Mouse (Mus musculus): Measurements from ENCODE around the gene Pgm2l1.

Gene Pgm2l1

GRCm38 (mm10) chr7:100227158-100227875 lies at the start of gene Pgm2l1:
Pgm2l1 (plus strand) TSS chr7:100227394.
- DNase-seq = peak; percentile 97

DNA sequence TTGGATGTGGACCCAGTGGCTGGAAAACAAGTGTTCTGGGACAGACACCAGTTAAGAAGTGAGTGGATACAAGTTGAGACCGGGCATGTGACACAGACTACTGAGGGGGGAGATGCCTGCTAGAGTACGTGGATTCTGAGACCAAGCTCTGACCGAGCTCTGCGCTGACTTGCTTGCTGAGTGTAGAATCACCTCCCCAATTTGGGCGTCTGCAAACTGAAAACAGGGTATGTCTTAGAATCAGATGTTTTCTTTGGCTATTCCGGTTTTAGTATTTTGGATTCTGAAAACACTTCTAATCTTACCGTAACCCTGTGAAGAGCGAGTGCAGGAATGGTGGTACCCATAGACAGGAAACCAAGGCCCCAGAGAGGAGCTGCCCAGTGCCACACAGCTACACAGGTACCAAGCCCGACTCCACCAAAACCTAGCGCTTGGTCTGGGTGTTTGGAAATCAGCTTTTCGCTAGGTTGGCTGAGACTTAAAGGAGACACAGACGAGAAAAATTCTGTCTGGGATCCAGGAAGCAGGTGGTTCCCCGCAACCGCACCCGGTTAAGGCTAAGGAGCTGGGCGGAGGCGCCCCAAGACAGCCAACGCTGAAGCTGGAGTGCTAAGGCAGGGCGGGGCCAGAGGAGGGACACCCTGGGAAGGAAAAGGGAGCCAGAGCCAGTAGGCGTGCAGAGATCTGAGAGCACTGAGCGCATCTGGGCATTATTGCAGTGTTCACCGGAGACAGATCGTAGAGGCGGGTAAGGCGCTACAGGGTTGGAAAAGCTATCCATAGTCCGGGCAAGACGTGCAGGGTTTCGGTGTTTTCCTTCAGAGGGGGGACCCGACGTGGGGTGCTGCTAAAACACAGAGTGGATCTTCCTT lies 48.9 kb upstream of the Pgm2l1 start:
- DNase-seq = peak; percentile 65

- DNase-seq = no peak
Observed at GRCm38 (mm10) chr7:100178891-100179233, 48.3 kb upstream of the Pgm2l1 start.

GRCm38 (mm10) chr7:100179394-100179793 lies 47.8 kb upstream of the Pgm2l1 start:
- DNase-seq = no peak

DNA sequence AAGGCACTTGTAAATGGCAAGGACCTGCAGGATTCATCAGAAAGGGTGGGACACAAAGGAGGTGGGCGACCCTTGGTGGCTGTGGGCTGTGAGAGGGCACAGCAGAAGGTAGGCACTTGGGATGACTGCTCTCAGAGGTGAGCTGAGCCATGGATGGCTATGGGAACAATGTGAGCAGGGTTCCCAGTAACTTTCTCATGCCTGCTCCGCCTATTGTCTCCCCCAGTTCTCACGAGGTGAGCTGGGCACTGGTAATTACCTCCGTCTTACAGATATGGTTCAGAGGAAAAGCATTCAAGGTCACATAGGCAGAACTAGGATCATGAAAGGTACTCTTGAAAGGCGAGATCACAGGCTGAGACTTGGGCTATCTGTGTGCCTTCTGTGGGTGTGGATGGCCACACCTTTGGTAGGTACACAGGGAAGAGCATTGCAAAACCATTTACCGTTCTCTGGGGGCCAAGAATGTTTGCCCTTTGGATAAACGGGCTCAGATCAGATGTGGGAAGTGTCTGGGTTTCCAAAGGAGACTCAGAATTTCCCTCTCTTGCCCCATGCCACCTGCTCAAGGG lies 47.3 kb upstream of the Pgm2l1 start:
- no peak for DNase-seq

- DNase-seq = no peak
Observed at GRCm38 (mm10) chr7:100181176-100181575, 46.0 kb upstream of the Pgm2l1 start.

- no peak for DNase-seq
Observed at GRCm38 (mm10) chr7:100181614-100182013, 45.6 kb upstream of the Pgm2l1 start.

DNA sequence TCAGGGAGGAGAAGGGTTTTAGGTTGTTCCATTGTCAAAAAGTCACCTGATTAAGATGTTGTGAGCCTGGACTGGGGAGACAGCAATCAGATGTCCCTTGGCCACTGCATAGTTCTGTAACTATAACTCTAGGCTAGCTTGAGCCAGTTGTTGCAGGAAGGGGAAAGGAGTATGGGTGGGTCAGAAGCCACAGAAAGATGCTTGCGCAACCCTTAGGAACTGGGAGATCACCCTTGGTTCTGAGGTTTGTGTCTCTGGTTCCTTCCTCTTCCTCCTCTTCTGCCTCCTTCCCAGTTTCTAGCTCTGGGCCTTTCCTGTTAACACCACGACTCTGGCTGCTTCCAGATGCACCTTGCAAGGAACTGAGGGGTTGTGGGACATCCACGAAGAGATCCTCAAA lies 44.8 kb upstream of the Pgm2l1 start:
- DNase-seq = no peak

- peak; percentile 73 for DNase-seq
Observed at GRCm38 (mm10) chr7:100187601-100188000, 39.6 kb upstream of the Pgm2l1 start.

GRCm38 (mm10) chr7:100190167-100190566 lies 37.0 kb upstream of the Pgm2l1 start:
- no peak for DNase-seq

GRCm38 (mm10) chr7:100190778-100191177 lies 36.4 kb upstream of the Pgm2l1 start:
- peak; percentile 84 for DNase-seq

DNA sequence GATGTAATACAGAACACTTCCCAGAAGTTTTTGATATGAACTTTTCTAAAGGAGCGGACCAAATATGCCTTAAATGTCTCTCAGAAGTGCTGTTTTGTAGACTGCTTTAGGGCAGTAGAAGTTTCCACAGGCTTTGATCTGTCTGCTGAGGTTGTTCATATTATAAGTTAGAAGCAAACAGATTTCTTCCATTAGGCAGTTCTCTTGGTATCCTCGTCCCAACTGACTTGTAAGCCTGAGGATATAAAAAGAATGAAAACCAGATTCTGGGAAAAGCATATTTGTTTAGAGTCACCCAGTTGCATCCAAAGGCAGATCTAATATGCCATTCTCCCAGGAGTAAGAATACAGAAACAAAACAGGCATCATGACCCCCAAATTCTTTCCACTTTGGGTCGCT lies 26.0 kb upstream of the Pgm2l1 start:
- DNase-seq = no peak

- DNase-seq = no peak
Observed at GRCm38 (mm10) chr7:100203616-100204015, 23.6 kb upstream of the Pgm2l1 start.

DNA sequence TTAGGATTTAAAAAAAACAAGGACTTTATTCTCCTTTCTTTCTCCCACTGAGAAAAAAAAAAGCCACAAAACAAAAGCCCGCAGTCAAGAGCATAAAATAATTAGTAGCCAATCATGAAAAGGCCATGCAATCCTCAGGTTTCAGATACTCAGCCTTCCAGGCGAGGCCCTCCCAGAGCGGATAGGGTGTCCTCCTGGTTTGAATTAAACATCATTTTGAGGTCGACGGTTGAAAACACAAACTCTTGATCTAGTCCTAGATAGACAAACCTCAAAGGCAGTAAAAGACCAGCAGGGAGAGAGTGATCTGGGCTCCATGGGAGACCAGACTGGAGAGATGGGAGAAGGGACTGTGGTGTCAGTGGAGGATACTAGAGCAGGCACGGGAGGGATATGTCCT lies 22.3 kb upstream of the Pgm2l1 start:
- no peak for DNase-seq

- no peak for DNase-seq
Observed at GRCm38 (mm10) chr7:100206144-100206543, 21.1 kb upstream of the Pgm2l1 start.

- no peak for DNase-seq
Observed at GRCm38 (mm10) chr7:100207886-100208285, 19.3 kb upstream of the Pgm2l1 start.

- DNase-seq = no peak
Observed at GRCm38 (mm10) chr7:100214310-100214709, 12.9 kb upstream of the Pgm2l1 start.

DNA sequence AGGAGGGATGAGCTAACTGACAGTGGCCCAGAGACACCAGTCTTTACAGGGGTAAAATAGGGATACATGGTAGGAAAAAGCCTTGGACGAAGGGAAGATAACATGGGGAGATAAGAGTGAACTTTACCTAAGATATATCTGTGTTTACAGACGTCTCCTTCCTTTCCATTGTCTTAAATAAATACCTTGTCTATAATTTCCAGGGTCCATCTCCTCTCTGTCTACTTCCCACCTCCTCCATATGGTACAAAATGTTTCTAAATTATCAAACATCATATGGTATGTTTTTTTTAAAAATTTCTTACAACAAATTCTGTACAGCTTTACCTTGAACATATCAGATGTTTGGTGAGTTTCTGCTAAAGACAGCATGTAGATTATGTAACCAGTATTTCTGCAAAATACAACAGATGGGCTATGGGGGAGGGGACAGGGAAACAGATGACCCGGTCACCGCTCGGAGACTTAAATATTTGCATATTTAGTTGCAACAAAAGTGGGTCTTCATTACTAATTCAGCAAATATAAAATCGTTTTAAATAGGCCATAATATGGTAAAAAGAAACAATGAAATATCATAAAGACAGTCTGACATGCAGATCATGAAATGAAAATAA lies 12.0 kb upstream of the Pgm2l1 start:
- no peak for DNase-seq

- no peak for DNase-seq
Observed at GRCm38 (mm10) chr7:100215976-100216375, 11.2 kb upstream of the Pgm2l1 start.

GRCm38 (mm10) chr7:100216601-100217565 lies 10.3 kb upstream of the Pgm2l1 start:
- DNase-seq = no peak

DNA sequence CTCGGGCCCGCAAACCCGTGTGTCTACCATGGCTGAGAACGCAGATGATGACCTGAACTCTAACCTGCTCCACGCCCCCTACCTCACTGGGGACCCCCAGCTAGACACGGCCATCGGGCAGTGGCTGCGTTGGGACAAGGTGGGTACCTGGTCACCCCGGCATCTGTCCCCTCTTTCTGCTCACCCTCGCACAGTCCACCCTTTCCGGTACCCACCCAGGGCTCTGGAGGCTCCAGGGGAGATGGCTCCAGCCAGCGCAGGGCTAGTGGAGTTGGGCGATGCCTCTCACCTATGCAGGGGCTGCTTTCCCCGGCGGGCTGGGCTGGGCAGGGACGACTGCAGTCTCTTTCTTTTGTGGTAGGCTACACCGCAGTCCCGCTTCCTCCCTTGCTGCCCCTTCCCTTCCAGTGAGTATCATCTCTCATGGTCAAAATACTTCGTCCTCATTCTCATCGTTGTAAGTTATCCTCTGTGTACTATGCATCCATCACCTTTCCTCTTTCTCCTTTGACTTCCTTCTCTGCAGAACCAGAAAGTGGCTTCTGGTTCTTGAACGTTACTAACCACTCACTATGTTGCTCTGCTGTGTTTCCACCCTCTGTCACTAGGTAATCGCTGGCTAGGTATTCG lies 817 bp downstream of the Pgm2l1 start:
- DNase-seq = peak; percentile 19

GRCm38 (mm10) chr7:100228957-100229356 lies 1.8 kb downstream of the Pgm2l1 start:
- DNase-seq = no peak
